Mouse (Mus musculus): Measurements from ENCODE around the gene Caly.

GRCm38 (mm10) chr7:140082242-140082678 is at the start of gene Caly:
- peak; percentile 60; the same call in 1 of the 2 replicates for TF ChIP-seq POLR2A (IDR thresholded peaks at IDR 0.05; ENCODE audit: insufficient read depth, low read depth, low read length)
- TF ChIP-seq CTCF (IDR thresholded peaks at IDR 0.05; ENCODE audit: insufficient read depth, low read depth, low read length) = peak; percentile 72
